Mouse (Mus musculus): Measurements from ENCODE around the gene Exosc1. TPM values are rescaled to one million over a fixed set of nuclear protein-coding genes. Genes with fewer than 3 reads are reported as not detected.
A peak's percentile ranks its signal among the peaks of the same experiment; 100 is the strongest.

Gene Exosc1
- 51.9 and 64.0 TPM in 2 replicates for polyA plus RNA-seq (2014; fragmentation: Nextera tagmentation; extraction: Ambion mirVana)

DNA sequence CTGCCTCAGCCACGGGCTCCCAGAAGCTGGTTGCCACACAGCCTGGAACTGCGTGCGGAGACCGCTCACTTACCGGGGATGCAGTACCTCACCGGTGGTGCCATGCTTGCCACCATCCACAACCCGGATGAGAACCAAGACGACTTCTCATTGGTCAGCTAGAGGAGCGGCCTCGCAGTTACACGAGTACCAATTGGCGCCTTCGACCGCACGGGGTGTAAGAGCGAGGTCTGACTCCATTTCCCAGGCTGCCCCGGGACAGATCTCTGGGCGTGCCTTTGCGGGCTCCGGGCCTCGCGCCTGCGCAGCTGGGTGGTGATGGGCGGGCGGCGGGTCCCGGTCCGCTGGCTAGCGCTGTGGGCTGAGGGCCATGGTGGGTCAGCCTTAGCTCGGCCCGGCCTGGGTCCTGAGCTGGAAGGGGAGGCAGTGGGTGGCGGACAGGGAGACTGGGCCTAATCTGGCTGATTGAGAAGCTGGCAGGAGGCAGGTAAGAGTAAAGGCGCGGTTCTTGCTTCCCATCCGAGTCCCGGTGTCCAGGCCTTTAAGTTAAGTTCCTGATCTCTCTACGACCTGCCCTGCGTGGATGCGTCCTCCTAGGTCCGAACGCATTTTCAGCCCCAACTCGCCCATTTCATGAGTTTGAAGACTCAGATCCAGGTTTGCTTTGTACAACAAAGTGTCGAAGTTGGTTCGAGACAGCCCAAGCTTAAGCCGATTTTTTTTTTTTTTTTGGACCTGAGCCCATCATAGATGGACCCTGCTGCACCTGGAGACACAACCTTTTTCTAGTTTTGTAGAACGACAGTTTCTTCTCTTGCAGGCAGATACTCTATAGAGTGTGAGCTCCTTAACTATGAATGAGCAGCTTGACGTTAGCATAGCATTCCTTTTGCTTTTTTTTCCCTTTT, at the start of gene Exosc1, which contains the start of gene Zdhhc16:
Gene Exosc1 (minus strand): TSS at position 245 of the 908 bp plus-strand sequence.
Gene Zdhhc16 (plus strand): TSS at position 302 of the 908 bp plus-strand sequence.
- DNase-seq (ENCODE audit: low spot score) (peak; percentile 98), ATAC-seq (ENCODE audit: low FRiP score) (peak; percentile 100)
- Histone ChIP-seq H3K36me3 (replicated peaks; ENCODE audit: control insufficient read depth, insufficient read depth) (peaks cover 38% of the 10 kb centered on the region), H3K4me2 (replicated peaks) (peak within 1 kb of the TSS; percentile 95), H3K4me3 (replicated peaks; ENCODE audit: low read length) (peak within 1 kb of the TSS; percentile 85), H3K4me1 (replicated peaks; ENCODE audit: control insufficient read depth, insufficient read depth, low read length) (peaks cover 21% of the 10 kb centered on the region), H3K27ac (peak within 1 kb of the TSS; percentile 77), H3K9me3 (ENCODE audit: control insufficient read depth, low read length) (no peaks in the 10 kb centered on the region), H3K9ac (peak within 1 kb of the TSS; percentile 85), H3K27me3 (ENCODE audit: control insufficient read depth, insufficient read depth, low read length) (no peaks in the 10 kb centered on the region)
- under 1% methylated on average over 47 of the region's 47 CpGs for whole genome bisulfite sequencing

DNA sequence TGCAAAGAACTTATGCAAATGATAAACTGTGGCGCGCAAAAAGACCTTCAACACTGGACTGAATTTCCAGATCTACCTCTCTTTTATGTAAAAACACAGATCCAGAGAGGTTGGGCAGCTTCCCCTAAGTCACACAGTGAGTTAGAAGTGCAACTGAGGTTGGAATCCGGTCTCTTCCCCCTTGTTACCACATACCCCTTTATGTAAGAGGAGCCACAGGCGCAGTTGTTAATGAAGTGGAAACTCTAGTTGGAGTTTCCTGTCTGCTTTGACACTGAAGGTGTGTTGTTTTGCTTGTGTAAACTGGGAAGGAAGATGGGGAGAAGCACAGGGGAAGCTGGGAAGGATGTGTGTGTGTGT, 49.5 kb upstream of the Exosc1 start:
- ATAC-seq (ENCODE audit: low FRiP score) (no peak), DNase-seq (ENCODE audit: low spot score) (no peak)
- Histone ChIP-seq H3K4me3 (replicated peaks; ENCODE audit: low read length) (peak overlapping the region; percentile 79), H3K4me2 (replicated peaks) (peak overlapping the region; percentile 100), H3K36me3 (replicated peaks; ENCODE audit: control insufficient read depth, insufficient read depth) (no peaks in the 10 kb centered on the region), H3K27me3 (ENCODE audit: control insufficient read depth, insufficient read depth, low read length) (peaks cover 9% of the 10 kb centered on the region), H3K9me3 (ENCODE audit: control insufficient read depth, low read length) (no peaks in the 10 kb centered on the region), H3K27ac (no peak overlapping the region), H3K4me1 (replicated peaks; ENCODE audit: control insufficient read depth, insufficient read depth, low read length) (peaks cover 8% of the 10 kb centered on the region), H3K9ac (peak overlapping the region; percentile 75; the same call in 1 of the 2 replicates)
- 3% methylated on average over 4 of the region's 4 CpGs for WGBS

DNA sequence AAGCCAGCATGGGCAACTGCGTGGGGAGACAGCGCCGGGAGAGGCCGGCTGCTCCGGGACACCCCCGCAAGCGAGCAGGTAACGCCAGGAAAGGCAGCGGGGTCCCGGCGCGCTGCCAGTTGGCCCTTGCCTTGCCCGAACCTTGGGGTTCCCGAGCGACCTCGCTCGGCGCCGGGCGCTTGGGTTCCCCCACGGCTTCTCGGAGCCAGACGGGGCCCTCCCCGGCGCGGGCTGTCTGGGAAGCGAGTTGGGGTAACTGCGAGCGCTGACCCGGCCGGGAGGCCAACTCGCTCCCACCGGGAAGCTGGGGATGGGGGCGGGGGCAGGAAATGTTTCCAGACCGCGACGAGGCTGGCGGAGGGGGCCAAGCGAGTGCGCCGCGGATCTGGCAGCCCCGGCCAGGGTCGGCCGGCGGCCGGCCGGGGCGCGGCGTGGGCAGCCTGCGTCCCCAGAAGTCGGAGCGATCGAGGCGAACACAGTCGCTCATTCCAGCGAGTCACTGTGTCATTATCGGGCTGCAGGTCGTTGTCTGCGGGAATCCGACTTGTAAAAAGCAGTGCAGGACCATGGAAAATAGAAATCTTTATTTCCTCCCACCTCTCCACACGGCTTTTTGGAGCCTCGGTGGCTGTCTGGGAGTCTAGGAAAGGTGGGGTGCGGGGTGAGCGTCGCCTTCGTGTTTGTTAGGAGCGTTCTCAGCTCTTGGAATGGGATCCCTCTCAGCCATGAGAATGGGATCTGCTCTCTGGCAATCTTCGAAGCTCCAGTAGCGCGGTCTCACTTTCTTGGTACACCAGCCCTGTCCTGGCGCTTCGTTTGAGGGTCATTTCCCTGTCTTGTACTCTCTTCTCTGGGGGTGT, 48.9 kb upstream of the Exosc1 start:
- WGBS: under 1% methylated on average over 74 of the region's 74 CpGs
- DNase-seq (ENCODE audit: low spot score): no peak

DNA sequence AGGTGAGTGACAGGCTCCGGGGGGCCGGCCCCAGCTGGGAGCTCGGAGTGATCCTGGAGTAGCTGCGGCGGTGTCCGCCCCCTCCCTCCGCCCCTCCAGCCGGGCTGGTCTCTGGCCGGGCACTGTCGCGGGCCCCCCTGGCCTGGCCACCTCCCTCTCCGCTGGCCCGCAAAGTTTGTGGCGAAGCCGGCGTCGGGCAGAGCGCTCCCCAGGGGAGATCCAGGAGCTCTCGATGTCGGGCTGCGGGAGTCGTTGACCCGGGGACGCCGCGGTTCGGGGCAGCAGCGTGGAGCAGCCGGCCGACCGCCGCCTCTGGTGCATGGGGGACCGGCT, 48.3 kb upstream of the Exosc1 start, which contains the start of gene Ubtd1:
Gene Ubtd1 (plus strand): TSS at position 169 of the 333 bp plus-strand sequence.
- Histone ChIP-seq H3K9ac (peak within 1 kb of the TSS; percentile 75), H3K27ac (peak within 1 kb of the TSS; percentile 84), H3K4me1 (replicated peaks; ENCODE audit: control insufficient read depth, insufficient read depth, low read length) (peaks cover 8% of the 10 kb centered on the region), H3K4me3 (replicated peaks; ENCODE audit: low read length) (peak within 1 kb of the TSS; percentile 79), H3K4me2 (replicated peaks) (peak within 1 kb of the TSS; percentile 100), H3K27me3 (ENCODE audit: control insufficient read depth, insufficient read depth, low read length) (peaks cover 9% of the 10 kb centered on the region), H3K36me3 (replicated peaks; ENCODE audit: control insufficient read depth, insufficient read depth) (no peaks in the 10 kb centered on the region), H3K9me3 (ENCODE audit: control insufficient read depth, low read length) (no peaks in the 10 kb centered on the region)
- no peak for ATAC-seq (ENCODE audit: low FRiP score)
- 0% methylated on average over 28 of the region's 33 CpGs for WGBS
- DNase-seq (ENCODE audit: low spot score): no peak

More for the DNA sequence above, 48.9 kb upstream of the Exosc1 start:
- Histone ChIP-seq H3K4me2 (replicated peaks) (peak overlapping the region; percentile 100), H3K9me3 (ENCODE audit: control insufficient read depth, low read length) (no peaks in the 10 kb centered on the region), H3K27me3 (ENCODE audit: control insufficient read depth, insufficient read depth, low read length) (peaks cover 9% of the 10 kb centered on the region), H3K4me3 (replicated peaks; ENCODE audit: low read length) (peak overlapping the region; percentile 79), H3K4me1 (replicated peaks; ENCODE audit: control insufficient read depth, insufficient read depth, low read length) (peaks cover 8% of the 10 kb centered on the region), H3K36me3 (replicated peaks; ENCODE audit: control insufficient read depth, insufficient read depth) (no peaks in the 10 kb centered on the region), H3K27ac (peak overlapping the region; percentile 84), H3K9ac (peak overlapping the region; percentile 75)
- ATAC-seq (ENCODE audit: low FRiP score): no peak

DNA sequence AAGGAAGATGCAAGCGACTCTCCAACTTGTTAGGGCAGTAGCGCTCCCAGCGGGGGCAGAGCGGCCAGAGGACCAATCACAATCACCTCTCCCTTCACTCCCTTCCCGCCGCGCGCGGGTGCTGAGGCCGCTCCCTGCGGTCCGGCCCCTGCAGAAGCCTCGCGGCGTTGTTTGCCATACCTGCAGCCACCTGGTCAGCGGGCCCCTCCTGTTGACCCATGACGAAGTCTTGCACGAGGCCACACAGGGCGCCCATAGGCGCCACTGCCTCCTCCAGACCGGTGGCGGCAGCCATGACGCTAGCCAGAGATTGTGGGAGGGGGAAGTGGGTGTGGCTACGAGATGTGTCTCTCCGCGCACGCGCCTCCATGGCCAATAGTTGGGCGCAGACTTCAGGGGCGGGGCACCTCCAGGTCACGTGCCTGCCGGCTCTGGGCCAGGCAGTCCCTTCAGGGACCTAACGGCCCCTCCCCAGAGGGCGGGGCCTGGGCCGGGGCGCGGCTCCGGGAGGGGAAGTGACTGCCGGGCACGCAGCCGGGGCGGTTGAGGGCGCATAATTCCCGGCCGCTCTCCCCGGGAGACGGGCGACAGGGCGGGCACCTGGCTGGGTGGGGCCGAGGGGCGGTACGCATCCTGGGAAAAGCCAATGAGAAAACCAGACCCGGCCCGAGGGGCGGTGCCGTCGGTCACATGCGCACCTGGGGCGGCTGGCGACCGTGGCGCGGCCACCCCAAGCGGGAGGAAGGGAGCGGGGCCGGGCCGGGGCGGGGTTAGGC, 47.8 kb upstream of the Exosc1 start, which contains the start of gene Mms19:
Gene Mms19 (minus strand): TSS at position 339 of the 776 bp plus-strand sequence.
- Histone ChIP-seq H3K36me3 (replicated peaks; ENCODE audit: control insufficient read depth, insufficient read depth) (no peaks in the 10 kb centered on the region), H3K4me3 (replicated peaks; ENCODE audit: low read length) (peak within 1 kb of the TSS; percentile 79), H3K27me3 (ENCODE audit: control insufficient read depth, insufficient read depth, low read length) (peaks cover 9% of the 10 kb centered on the region), H3K9me3 (ENCODE audit: control insufficient read depth, low read length) (no peaks in the 10 kb centered on the region), H3K4me1 (replicated peaks; ENCODE audit: control insufficient read depth, insufficient read depth, low read length) (peaks cover 8% of the 10 kb centered on the region), H3K9ac (peak within 1 kb of the TSS; percentile 75), H3K27ac (peak within 1 kb of the TSS; percentile 84), H3K4me2 (replicated peaks) (peak within 1 kb of the TSS; percentile 100)
- under 1% methylated on average over 62 of the region's 68 CpGs for WGBS
- peak; percentile 99 for DNase-seq (ENCODE audit: low spot score)
- peak; percentile 95 for ATAC-seq (ENCODE audit: low FRiP score)

DNA sequence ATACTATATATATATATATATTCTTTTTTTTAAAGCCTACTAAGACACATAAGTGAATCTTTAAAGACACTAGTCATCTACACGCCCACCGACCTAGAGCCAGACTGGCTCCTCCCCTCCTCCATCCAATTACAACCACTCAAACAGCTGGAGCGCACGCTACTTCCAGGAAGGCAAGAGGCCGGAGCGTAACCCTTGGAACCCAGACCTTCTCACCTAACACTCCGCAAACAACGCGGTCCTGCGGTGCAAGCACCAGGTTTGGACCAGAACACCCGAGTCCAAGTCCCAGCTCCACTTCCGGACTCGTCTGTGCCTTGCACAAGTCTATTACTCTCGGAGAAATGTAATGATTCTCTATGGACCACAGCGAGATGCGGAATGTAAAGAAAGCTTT, 47.2 kb upstream of the Exosc1 start:
- peak overlapping the region; percentile 68 for H3K4me2 ChIP-seq (replicated peaks)
- peak; percentile 49 for DNase-seq (ENCODE audit: low spot score)
- H3K4me3 ChIP-seq (replicated peaks; ENCODE audit: low read length): peak overlapping the region; percentile 79
- no peaks in the 10 kb centered on the region for H3K36me3 ChIP-seq (replicated peaks; ENCODE audit: control insufficient read depth, insufficient read depth)
- under 1% methylated on average over 16 of the region's 16 CpGs for WGBS
- no peaks in the 10 kb centered on the region for H3K9me3 ChIP-seq (ENCODE audit: control insufficient read depth, low read length)
- peak overlapping the region; percentile 75 for H3K9ac ChIP-seq
- peak overlapping the region; percentile 84 for H3K27ac ChIP-seq
- ATAC-seq (ENCODE audit: low FRiP score): peak; percentile 5; the same call in 1 of the 2 replicates
- peaks cover 8% of the 10 kb centered on the region for H3K4me1 ChIP-seq (replicated peaks; ENCODE audit: control insufficient read depth, insufficient read depth, low read length)
- peaks cover 9% of the 10 kb centered on the region for H3K27me3 ChIP-seq (ENCODE audit: control insufficient read depth, insufficient read depth, low read length)

DNA sequence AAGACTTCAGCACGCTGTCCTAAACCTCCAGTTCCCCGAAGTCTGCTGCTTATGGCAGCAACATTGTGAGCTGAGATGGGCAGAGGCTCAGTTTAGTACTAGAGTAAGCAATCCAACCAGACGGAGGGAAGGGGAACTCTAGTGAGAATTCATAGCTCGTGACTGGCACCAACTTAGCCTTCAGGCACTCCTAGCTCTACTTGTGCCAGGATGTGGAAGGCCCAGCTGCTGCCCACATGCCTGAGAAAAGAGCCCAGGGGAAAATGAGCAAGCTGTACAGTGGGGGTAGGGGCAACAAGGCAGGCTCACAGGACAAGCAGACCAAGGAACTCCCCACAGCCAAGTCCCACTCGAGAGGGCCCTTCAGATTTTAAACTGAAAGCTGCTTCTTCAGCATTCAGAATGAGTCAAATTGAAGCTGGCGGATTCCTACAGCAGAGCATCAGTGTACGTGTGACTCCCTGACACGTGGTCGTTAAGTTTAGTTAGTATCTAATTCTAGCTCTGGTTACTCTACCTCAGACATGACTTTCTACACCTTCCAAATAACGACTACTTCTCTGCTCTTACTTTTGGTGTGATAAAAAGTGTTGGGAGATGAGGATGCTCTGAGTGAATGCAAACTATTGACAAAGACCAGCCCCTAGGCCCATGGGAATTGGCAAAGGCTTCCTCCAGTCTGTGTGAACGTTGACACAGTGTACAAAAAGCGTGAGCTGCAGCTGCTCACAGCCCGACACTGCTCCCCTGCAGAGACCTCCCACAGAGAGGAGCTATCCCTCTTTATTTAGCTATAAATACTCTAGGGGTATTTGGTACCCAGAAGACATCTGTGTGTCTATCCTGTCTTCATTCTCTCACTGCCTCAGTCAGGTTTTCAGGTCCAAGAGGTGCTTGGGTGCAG, 40.9 kb upstream of the Exosc1 start:
- no peaks in the 10 kb centered on the region for H3K9me3 ChIP-seq (ENCODE audit: control insufficient read depth, low read length)
- H3K4me3 ChIP-seq (replicated peaks; ENCODE audit: low read length): no peak overlapping the region
- H3K36me3 ChIP-seq (replicated peaks; ENCODE audit: control insufficient read depth, insufficient read depth): peaks cover 1% of the 10 kb centered on the region; the same call in 1 of the 2 replicates
- H3K4me1 ChIP-seq (replicated peaks; ENCODE audit: control insufficient read depth, insufficient read depth, low read length): no peaks in the 10 kb centered on the region
- H3K27ac ChIP-seq: no peak overlapping the region; the same call in 1 of the 2 replicates
- H3K9ac ChIP-seq: no peak overlapping the region
- ATAC-seq (ENCODE audit: low FRiP score) (no peak), DNase-seq (ENCODE audit: low spot score) (no peak)
- no peak overlapping the region for H3K4me2 ChIP-seq (replicated peaks)
- no peaks in the 10 kb centered on the region for H3K27me3 ChIP-seq (ENCODE audit: control insufficient read depth, insufficient read depth, low read length)
- 47% methylated on average over 13 of the region's 13 CpGs for WGBS

DNA sequence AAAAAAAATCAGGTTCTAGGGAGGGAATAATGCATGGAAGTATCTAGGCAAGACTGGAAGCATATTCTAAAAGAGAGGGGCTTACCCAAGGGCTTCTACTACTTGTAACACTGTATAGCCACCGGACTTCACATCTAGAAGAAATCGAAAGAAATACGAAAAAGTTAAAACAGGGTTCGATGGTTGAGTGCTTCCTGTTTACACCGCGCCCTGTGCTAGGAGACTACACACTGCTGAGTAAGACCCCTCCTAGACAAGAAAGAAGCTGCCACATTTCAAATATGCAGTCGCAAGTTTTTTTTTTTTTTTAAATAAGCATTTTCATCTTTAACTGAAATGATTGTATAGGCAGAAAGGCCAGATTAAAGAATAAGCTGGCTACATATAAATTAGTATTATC, 36.4 kb upstream of the Exosc1 start:
- no peaks in the 10 kb centered on the region for H3K9me3 ChIP-seq (ENCODE audit: control insufficient read depth, low read length)
- ATAC-seq (ENCODE audit: low FRiP score) (no peak), DNase-seq (ENCODE audit: low spot score) (no peak)
- H3K4me2 ChIP-seq (replicated peaks): no peak overlapping the region
- no peak overlapping the region for H3K4me3 ChIP-seq (replicated peaks; ENCODE audit: low read length)
- H3K4me1 ChIP-seq (replicated peaks; ENCODE audit: control insufficient read depth, insufficient read depth, low read length): no peaks in the 10 kb centered on the region
- peaks cover 45% of the 10 kb centered on the region for H3K36me3 ChIP-seq (replicated peaks; ENCODE audit: control insufficient read depth, insufficient read depth)
- no peaks in the 10 kb centered on the region for H3K27me3 ChIP-seq (ENCODE audit: control insufficient read depth, insufficient read depth, low read length)
- no peak overlapping the region for H3K9ac ChIP-seq
- 95% methylated on average over 7 of the region's 7 CpGs for WGBS
- H3K27ac ChIP-seq: no peak overlapping the region

Data from hindbrain, embryonic 14.5 days (tissue).